Mouse (Mus musculus): ENCODE measurements around the gene Dst. TPM values are rescaled to one million over a fixed set of nuclear protein-coding genes. Genes with fewer than 3 reads are reported as not detected.

Dst gene
- total and polyA plus RNA-seq, 3 experiments = 0.83 to 1.1 TPM; not detected in 1

GRCm38 (mm10) chr1:33974401-33974800 lies 66.4 kb downstream of the Dst start:
- TF ChIP-seq CTCF (IDR thresholded peaks at IDR 0.05; ENCODE audit: low read depth, low read length) (no peak), GATA1 (IDR thresholded peaks at IDR 0.05; ENCODE audit: borderline replicate concordance, low read length) (no peak), POLR2AphosphoS5 (IDR thresholded peaks at IDR 0.05; ENCODE audit: insufficient replicate concordance, low read depth, low read length) (no peak), GATA2 (IDR thresholded peaks at IDR 0.05; ENCODE audit: borderline replicate concordance, low read depth, low read length) (no peak), TAL1 (conservative IDR thresholded peaks at IDR 0.05; ENCODE audit: low read depth, low read length) (no peak)
- ATAC-seq (ENCODE audit: extremely low read depth, insufficient number of reproducible peaks, low FRiP score, poor library complexity, severe bottlenecking) (no peak), DNase-seq (ENCODE audit: low spot score) (no peak)
- H3K36me3 ChIP-seq (replicated peaks) = no peaks in the 10 kb centered on the region
- H3K4me3 ChIP-seq (ENCODE audit: low read depth, low read length) = no peak overlapping the region
- H3K27me3 ChIP-seq (ENCODE audit: insufficient read depth, low read length) = peaks cover 12% of the 10 kb centered on the region; the same call in 1 of the 2 replicates
- no peaks in the 10 kb centered on the region for H3K9me3 ChIP-seq (replicated peaks)
- H3K4me1 ChIP-seq (ENCODE audit: insufficient read depth, low read depth, low read length) = no peaks in the 10 kb centered on the region

DNA sequence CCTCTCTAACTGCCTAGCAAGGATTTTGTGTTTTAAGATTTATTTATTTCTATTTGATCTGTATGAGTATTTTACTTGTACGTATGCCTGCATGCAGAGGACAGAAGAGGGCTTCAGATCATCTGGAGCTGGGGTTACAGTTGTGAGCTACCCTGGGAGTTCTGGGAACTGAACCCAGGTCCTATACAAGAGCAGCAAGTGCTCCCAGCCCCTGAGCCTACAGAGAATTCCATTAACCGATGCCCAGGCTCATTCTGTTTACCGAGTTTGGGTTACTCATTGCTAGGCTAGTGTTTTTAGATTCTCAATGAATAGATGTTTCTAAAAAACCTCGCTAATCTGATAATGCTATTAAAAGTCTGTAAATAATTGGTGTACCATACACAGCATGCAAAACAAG lies 67.3 kb downstream of the Dst start:
- DNase-seq (ENCODE audit: low spot score) (no peak), ATAC-seq (ENCODE audit: extremely low read depth, insufficient number of reproducible peaks, low FRiP score, poor library complexity, severe bottlenecking) (no peak)
- Histone ChIP-seq H3K27me3 (ENCODE audit: insufficient read depth, low read length) (peaks cover 11% of the 10 kb centered on the region; the same call in 1 of the 2 replicates), H3K9me3 (replicated peaks) (no peaks in the 10 kb centered on the region), H3K4me3 (ENCODE audit: low read depth, low read length) (no peak overlapping the region), H3K36me3 (replicated peaks) (no peaks in the 10 kb centered on the region), H3K4me1 (ENCODE audit: insufficient read depth, low read depth, low read length) (no peaks in the 10 kb centered on the region)
- TF ChIP-seq TAL1 (conservative IDR thresholded peaks at IDR 0.05; ENCODE audit: low read depth, low read length) = no peak
- TF ChIP-seq GATA2 (IDR thresholded peaks at IDR 0.05; ENCODE audit: borderline replicate concordance, low read depth, low read length) = no peak
- TF ChIP-seq GATA1 (IDR thresholded peaks at IDR 0.05; ENCODE audit: borderline replicate concordance, low read length) = no peak
- TF ChIP-seq POLR2AphosphoS5 (IDR thresholded peaks at IDR 0.05; ENCODE audit: insufficient replicate concordance, low read depth, low read length) = no peak
- no peak for TF ChIP-seq CTCF (IDR thresholded peaks at IDR 0.05; ENCODE audit: low read depth, low read length)

GRCm38 (mm10) chr1:33977832-33978231 lies 69.8 kb downstream of the Dst start:
- Histone ChIP-seq H3K9me3 (replicated peaks) (no peaks in the 10 kb centered on the region), H3K4me3 (ENCODE audit: low read depth, low read length) (no peak overlapping the region), H3K4me1 (ENCODE audit: insufficient read depth, low read depth, low read length) (no peaks in the 10 kb centered on the region), H3K27me3 (ENCODE audit: insufficient read depth, low read length) (peaks cover 3% of the 10 kb centered on the region; the same call in 1 of the 2 replicates), H3K36me3 (replicated peaks) (no peaks in the 10 kb centered on the region)
- TF ChIP-seq CTCF (IDR thresholded peaks at IDR 0.05; ENCODE audit: low read depth, low read length) = no peak
- TF ChIP-seq POLR2AphosphoS5 (IDR thresholded peaks at IDR 0.05; ENCODE audit: insufficient replicate concordance, low read depth, low read length) = no peak
- TF ChIP-seq GATA1 (IDR thresholded peaks at IDR 0.05; ENCODE audit: borderline replicate concordance, low read length) = no peak
- TF ChIP-seq TAL1 (conservative IDR thresholded peaks at IDR 0.05; ENCODE audit: low read depth, low read length) = no peak
- TF ChIP-seq GATA2 (IDR thresholded peaks at IDR 0.05; ENCODE audit: borderline replicate concordance, low read depth, low read length) = no peak
- ATAC-seq (ENCODE audit: extremely low read depth, insufficient number of reproducible peaks, low FRiP score, poor library complexity, severe bottlenecking) (no peak), DNase-seq (ENCODE audit: low spot score) (no peak)

DNA sequence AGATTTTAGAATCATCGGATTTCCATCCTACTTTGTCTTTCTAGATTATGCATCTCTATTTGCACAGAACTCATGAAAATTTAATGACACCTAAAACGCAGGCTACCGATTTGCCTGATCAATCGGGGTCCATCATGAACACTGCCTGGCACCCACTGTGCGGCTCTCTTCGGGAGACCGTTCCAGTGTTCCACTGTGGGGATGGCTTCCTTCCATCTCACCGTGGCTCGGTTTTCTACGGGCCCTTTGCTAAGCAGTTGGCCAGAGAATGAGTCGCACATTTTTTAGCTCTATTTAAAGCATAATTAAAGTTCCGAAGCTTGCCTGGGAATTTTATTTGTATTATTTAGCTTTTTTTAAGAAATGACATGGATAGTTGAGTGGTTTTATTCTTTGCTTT lies 72.4 kb downstream of the Dst start:
- Histone ChIP-seq H3K4me1 (ENCODE audit: insufficient read depth, low read depth, low read length) (no peaks in the 10 kb centered on the region), H3K36me3 (replicated peaks) (no peaks in the 10 kb centered on the region), H3K4me3 (ENCODE audit: low read depth, low read length) (no peak overlapping the region), H3K9me3 (replicated peaks) (no peaks in the 10 kb centered on the region), H3K27me3 (ENCODE audit: insufficient read depth, low read length) (no peaks in the 10 kb centered on the region)
- no peak for DNase-seq (ENCODE audit: low spot score)
- no peak for TF ChIP-seq GATA2 (IDR thresholded peaks at IDR 0.05; ENCODE audit: borderline replicate concordance, low read depth, low read length)
- TF ChIP-seq TAL1 (conservative IDR thresholded peaks at IDR 0.05; ENCODE audit: low read depth, low read length) = no peak
- no peak for TF ChIP-seq GATA1 (IDR thresholded peaks at IDR 0.05; ENCODE audit: borderline replicate concordance, low read length)
- no peak for TF ChIP-seq CTCF (IDR thresholded peaks at IDR 0.05; ENCODE audit: low read depth, low read length)
- TF ChIP-seq POLR2AphosphoS5 (IDR thresholded peaks at IDR 0.05; ENCODE audit: insufficient replicate concordance, low read depth, low read length) = no peak
- no peak for ATAC-seq (ENCODE audit: extremely low read depth, insufficient number of reproducible peaks, low FRiP score, poor library complexity, severe bottlenecking)

DNA sequence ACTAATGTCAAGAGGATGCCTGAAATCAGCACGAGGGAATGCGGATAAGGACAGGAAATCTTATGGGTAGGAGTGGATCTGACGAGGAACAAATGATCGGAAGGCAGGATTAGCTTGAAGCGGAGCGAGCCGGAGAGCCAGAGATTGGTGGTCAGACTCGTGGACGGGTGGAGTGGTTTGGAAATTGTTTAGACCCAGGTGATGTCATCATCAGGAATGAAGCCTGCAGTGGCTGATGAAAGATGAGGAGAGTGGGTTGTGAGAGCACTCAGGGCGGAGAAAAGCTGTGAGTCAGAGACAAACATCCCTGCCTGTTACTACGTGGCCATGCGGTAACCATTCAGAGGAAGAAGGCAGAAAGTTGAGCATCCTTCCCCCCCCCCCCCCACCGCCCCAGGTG lies 81.6 kb downstream of the Dst start:
- Histone ChIP-seq H3K36me3 (replicated peaks) (no peaks in the 10 kb centered on the region), H3K4me3 (ENCODE audit: low read depth, low read length) (no peak overlapping the region), H3K9me3 (replicated peaks) (no peaks in the 10 kb centered on the region), H3K27me3 (ENCODE audit: insufficient read depth, low read length) (peaks cover 6% of the 10 kb centered on the region; the same call in 1 of the 2 replicates), H3K4me1 (ENCODE audit: insufficient read depth, low read depth, low read length) (no peaks in the 10 kb centered on the region)
- TF ChIP-seq POLR2AphosphoS5 (IDR thresholded peaks at IDR 0.05; ENCODE audit: insufficient replicate concordance, low read depth, low read length) (no peak), GATA2 (IDR thresholded peaks at IDR 0.05; ENCODE audit: borderline replicate concordance, low read depth, low read length) (no peak), CTCF (IDR thresholded peaks at IDR 0.05; ENCODE audit: low read depth, low read length) (no peak), TAL1 (conservative IDR thresholded peaks at IDR 0.05; ENCODE audit: low read depth, low read length) (no peak), GATA1 (IDR thresholded peaks at IDR 0.05; ENCODE audit: borderline replicate concordance, low read length) (no peak)
- no peak for DNase-seq (ENCODE audit: low spot score)
- no peak for ATAC-seq (ENCODE audit: extremely low read depth, insufficient number of reproducible peaks, low FRiP score, poor library complexity, severe bottlenecking)

- DNase-seq (ENCODE audit: low spot score) (no peak), ATAC-seq (ENCODE audit: extremely low read depth, insufficient number of reproducible peaks, low FRiP score, poor library complexity, severe bottlenecking) (no peak)
- TF ChIP-seq POLR2AphosphoS5 (IDR thresholded peaks at IDR 0.05; ENCODE audit: insufficient replicate concordance, low read depth, low read length) = no peak
- TF ChIP-seq GATA1 (IDR thresholded peaks at IDR 0.05; ENCODE audit: borderline replicate concordance, low read length) = no peak
- TF ChIP-seq TAL1 (conservative IDR thresholded peaks at IDR 0.05; ENCODE audit: low read depth, low read length) = no peak
- TF ChIP-seq CTCF (IDR thresholded peaks at IDR 0.05; ENCODE audit: low read depth, low read length) = no peak
- TF ChIP-seq GATA2 (IDR thresholded peaks at IDR 0.05; ENCODE audit: borderline replicate concordance, low read depth, low read length) = no peak
- Histone ChIP-seq H3K9me3 (replicated peaks) (no peaks in the 10 kb centered on the region), H3K4me3 (ENCODE audit: low read depth, low read length) (no peak overlapping the region), H3K4me1 (ENCODE audit: insufficient read depth, low read depth, low read length) (no peaks in the 10 kb centered on the region), H3K36me3 (replicated peaks) (no peaks in the 10 kb centered on the region), H3K27me3 (ENCODE audit: insufficient read depth, low read length) (peaks cover 6% of the 10 kb centered on the region; the same call in 1 of the 2 replicates)
Observed at GRCm38 (mm10) chr1:33991067-33991466, 83.0 kb downstream of the Dst start.
